Mouse (Mus musculus): ENCODE data around the gene Aars2.

DNA sequence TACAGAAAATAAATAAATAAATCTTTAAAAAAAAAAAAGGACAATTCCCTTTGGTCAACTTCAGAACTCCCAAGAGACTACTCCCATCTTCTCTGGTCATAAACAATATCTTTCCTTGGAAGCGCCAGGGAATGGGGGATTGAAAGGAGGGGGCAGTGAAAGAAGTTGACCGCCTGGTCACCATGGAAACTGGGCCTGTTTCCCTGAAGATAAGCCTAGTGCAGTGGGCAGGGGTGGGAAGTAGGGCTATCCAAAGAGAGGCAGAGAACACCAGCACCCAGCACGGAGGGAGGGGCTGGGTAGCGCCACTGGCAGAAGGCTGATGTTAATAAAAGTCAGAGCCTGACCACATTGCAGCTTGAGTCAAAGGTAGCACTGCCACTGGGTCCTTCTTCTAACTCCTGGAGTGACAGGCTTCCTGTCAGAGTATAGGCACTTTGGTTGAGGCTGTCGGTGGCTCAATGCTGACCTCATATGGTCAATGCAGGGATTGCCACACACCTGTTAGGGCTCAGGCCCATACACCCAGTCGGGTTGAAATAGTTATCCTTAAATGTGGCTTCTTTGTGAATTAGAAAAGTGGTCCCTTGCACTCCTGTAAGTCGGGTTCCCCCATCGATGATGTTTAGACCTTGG is 45.3 kb downstream of the Aars2 start:
- no peak for TF ChIP-seq POLR2A (IDR thresholded peaks at IDR 0.05; ENCODE audit: insufficient read depth, low read depth, low read length)
- TF ChIP-seq CTCF (IDR thresholded peaks at IDR 0.05; ENCODE audit: insufficient read depth, low read depth, low read length) = peak; percentile 32; the same call in 1 of the 2 replicates
